Mouse (Mus musculus): ENCODE measurements at regions not wholly inside any gene's neighbourhood (a gene's known extent, or its start where the extent isn't known, plus 50 kb on each side); places are given as distances from the start of the nearest gene placed in this dataset.

- Histone ChIP-seq H3K4me3 (replicated peaks) (no peak overlapping the region), H3K9me3 (no peaks in the 10 kb centered on the region), H3K4me1 (no peaks in the 10 kb centered on the region), H3K27me3 (replicated peaks) (no peaks in the 10 kb centered on the region), H3K36me3 (replicated peaks; ENCODE audit: low read length) (no peaks in the 10 kb centered on the region)
- TF ChIP-seq GATA1 (IDR thresholded peaks at IDR 0.05; ENCODE audit: borderline replicate concordance, low read length) (no peak), FLI1 (IDR thresholded peaks at IDR 0.05; ENCODE audit: low read length) (no peak)
Observed at GRCm38 (mm10) chr4:12272378-12272777, 100.6 kb upstream of the Fam92a start.

- TF ChIP-seq GATA1 (IDR thresholded peaks at IDR 0.05; ENCODE audit: borderline replicate concordance, low read length) = no peak
- no peak for TF ChIP-seq FLI1 (IDR thresholded peaks at IDR 0.05; ENCODE audit: low read length)
- Histone ChIP-seq H3K36me3 (replicated peaks; ENCODE audit: low read length) (no peaks in the 10 kb centered on the region), H3K27me3 (replicated peaks) (no peaks in the 10 kb centered on the region), H3K4me1 (no peaks in the 10 kb centered on the region), H3K4me3 (replicated peaks) (no peak overlapping the region), H3K9me3 (no peaks in the 10 kb centered on the region)
Observed at GRCm38 (mm10) chr4:12263746-12264145, 91.9 kb upstream of the Fam92a start.

- TF ChIP-seq GATA1 (IDR thresholded peaks at IDR 0.05; ENCODE audit: borderline replicate concordance, low read length) (no peak), FLI1 (IDR thresholded peaks at IDR 0.05; ENCODE audit: low read length) (no peak)
- H3K36me3 ChIP-seq (replicated peaks; ENCODE audit: low read length) = no peaks in the 10 kb centered on the region
- no peak overlapping the region for H3K4me3 ChIP-seq (replicated peaks)
- no peaks in the 10 kb centered on the region for H3K27me3 ChIP-seq (replicated peaks)
- no peaks in the 10 kb centered on the region for H3K9me3 ChIP-seq
- H3K4me1 ChIP-seq = no peaks in the 10 kb centered on the region
Observed at GRCm38 (mm10) chr4:12263197-12263596, 91.4 kb upstream of the Fam92a start.

- H3K36me3 ChIP-seq (replicated peaks; ENCODE audit: low read length) = no peaks in the 10 kb centered on the region
- H3K9me3 ChIP-seq = no peaks in the 10 kb centered on the region
- peaks cover 3% of the 10 kb centered on the region; the same call in 1 of the 2 replicates for H3K4me1 ChIP-seq
- H3K27me3 ChIP-seq (replicated peaks) = peaks cover 5% of the 10 kb centered on the region
- no peak overlapping the region for H3K4me3 ChIP-seq (replicated peaks)
- TF ChIP-seq GATA1 (IDR thresholded peaks at IDR 0.05; ENCODE audit: borderline replicate concordance, low read length) (no peak), FLI1 (IDR thresholded peaks at IDR 0.05; ENCODE audit: low read length) (no peak)
Observed at GRCm38 (mm10) chr4:12247994-12248393, 76.2 kb upstream of the Fam92a start.

GRCm38 (mm10) chr4:12246595-12246994 is 74.8 kb upstream of the Fam92a start:
- Histone ChIP-seq H3K36me3 (replicated peaks; ENCODE audit: low read length) (no peaks in the 10 kb centered on the region), H3K9me3 (no peaks in the 10 kb centered on the region), H3K4me3 (replicated peaks) (no peak overlapping the region), H3K4me1 (peaks cover 3% of the 10 kb centered on the region), H3K27me3 (replicated peaks) (peaks cover 11% of the 10 kb centered on the region)
- TF ChIP-seq GATA1 (IDR thresholded peaks at IDR 0.05; ENCODE audit: borderline replicate concordance, low read length) (no peak), FLI1 (IDR thresholded peaks at IDR 0.05; ENCODE audit: low read length) (no peak)

GRCm38 (mm10) chr4:12240941-12241571 is 69.2 kb upstream of the Fam92a start:
- Histone ChIP-seq H3K9me3 (no peaks in the 10 kb centered on the region), H3K27me3 (replicated peaks) (peaks cover 18% of the 10 kb centered on the region), H3K4me1 (peaks cover 9% of the 10 kb centered on the region), H3K4me3 (replicated peaks) (peak overlapping the region; percentile 79), H3K36me3 (replicated peaks; ENCODE audit: low read length) (no peaks in the 10 kb centered on the region)
- TF ChIP-seq GATA1 (IDR thresholded peaks at IDR 0.05; ENCODE audit: borderline replicate concordance, low read length) (no peak), FLI1 (IDR thresholded peaks at IDR 0.05; ENCODE audit: low read length) (no peak)

- Histone ChIP-seq H3K9me3 (no peaks in the 10 kb centered on the region), H3K36me3 (replicated peaks; ENCODE audit: low read length) (no peaks in the 10 kb centered on the region), H3K4me3 (replicated peaks) (no peak overlapping the region), H3K4me1 (no peaks in the 10 kb centered on the region), H3K27me3 (replicated peaks) (no peaks in the 10 kb centered on the region)
- TF ChIP-seq GATA1 (IDR thresholded peaks at IDR 0.05; ENCODE audit: borderline replicate concordance, low read length) (no peak), FLI1 (IDR thresholded peaks at IDR 0.05; ENCODE audit: low read length) (no peak)
Observed at GRCm38 (mm10) chr4:12230731-12231130, 58.9 kb upstream of the Fam92a start.

Measured in megakaryocyte, embryonic 14.5 days (primary cell).